Mouse (Mus musculus) kidney, adult 18-20 months (tissue): ENCODE measurements around the gene Tysnd1.

ENCODE experiments used
- DNase-seq: peaks from one replicate; pipeline ENCODE4 v3.0.0; 2021

Gene Tysnd1

DNA sequence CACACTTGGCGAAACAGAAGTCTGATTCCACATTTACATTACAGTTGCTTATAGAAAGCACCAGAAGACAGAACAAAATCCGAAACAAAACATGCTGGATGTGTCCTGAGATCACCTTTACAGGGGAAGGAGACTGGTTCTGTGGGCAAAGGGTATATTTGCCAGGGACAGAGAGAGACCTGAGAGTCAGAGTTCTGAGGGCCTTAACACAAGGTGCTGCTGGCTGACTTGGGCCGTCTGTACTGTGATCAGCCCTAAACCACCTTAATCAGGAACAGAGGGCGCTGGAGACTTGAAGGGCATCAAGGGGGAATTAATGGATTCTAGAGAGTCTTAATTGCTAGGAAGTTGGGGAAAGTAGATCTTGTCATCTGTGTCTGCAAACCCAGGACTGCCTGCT is 1.8 kb upstream of the Tysnd1 start:
- no peak for DNase-seq

GRCm38 (mm10) chr10:61695703-61696559 is 617 bp downstream of the Tysnd1 start:
- DNase-seq, result peak; percentile 33

DNA sequence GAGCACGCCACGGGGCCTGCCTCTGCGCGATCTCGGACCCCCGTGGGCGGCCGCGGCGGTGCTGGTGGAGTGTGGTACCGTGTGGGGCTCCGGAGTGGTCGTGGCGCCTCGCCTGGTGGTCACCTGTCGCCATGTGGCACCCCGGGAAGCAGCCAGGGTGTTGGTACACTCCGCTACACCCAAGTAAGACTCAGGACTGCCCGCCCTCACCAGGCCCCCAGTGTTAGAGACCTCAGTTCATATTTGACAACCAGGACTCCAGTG is 1.2 kb downstream of the Tysnd1 start:
- no peak for DNase-seq

GRCm38 (mm10) chr10:61697028-61697427 is 1.7 kb downstream of the Tysnd1 start:
- peak; percentile 85 for DNase-seq

DNA sequence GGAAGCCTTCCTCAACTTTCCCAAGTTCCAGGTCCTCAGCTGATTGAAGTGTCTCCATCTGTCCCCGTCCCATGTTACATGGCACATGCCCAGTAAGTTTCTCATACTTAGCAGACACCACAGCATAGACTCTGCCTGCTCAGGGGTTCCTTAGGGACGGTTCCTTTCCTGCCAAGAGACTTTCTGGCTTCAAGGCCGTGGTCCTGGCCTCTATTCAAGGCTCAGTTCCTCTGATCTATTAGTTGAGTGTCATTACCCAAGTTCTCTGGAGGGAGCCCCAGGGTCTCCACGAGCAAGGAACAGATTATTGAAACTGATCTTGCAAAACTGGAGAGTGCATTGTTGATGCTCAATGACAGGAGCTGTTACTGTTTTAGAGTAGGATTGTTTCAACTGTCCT is 9.3 kb downstream of the Tysnd1 start:
- DNase-seq, result no peak

GRCm38 (mm10) chr10:61706412-61707375 is 11.4 kb downstream of the Tysnd1 start:
- peak; percentile 54 for DNase-seq

DNA sequence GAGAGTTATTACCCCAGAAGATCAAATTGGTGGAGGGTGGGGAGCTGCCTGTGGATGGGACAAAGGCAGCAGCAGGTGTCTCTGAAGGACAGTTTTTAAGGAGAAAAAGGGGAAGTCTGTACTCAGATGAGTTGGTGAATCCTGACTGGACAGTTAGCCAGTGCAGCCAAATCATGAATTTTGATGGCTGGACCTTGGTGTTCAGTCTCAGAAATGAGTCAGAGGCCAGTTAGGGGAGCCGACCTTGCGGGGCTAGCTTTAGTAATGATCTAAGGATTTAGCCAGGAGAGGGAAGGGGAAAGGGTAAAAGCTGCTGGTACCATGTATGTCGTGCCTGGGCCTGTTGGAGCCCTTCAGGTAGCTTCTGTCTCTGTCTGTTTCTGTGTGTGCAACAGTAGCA is 18.3 kb downstream of the Tysnd1 start:
- no peak for DNase-seq

- DNase-seq, result no peak
Observed at GRCm38 (mm10) chr10:61714146-61714545, 18.8 kb downstream of the Tysnd1 start.

GRCm38 (mm10) chr10:61714771-61715461 is 19.6 kb downstream of the Tysnd1 start, which contains the start of gene Aifm2:
Gene Aifm2 (plus strand): TSS chr10:61715263.
- peak; percentile 79 for DNase-seq

DNA sequence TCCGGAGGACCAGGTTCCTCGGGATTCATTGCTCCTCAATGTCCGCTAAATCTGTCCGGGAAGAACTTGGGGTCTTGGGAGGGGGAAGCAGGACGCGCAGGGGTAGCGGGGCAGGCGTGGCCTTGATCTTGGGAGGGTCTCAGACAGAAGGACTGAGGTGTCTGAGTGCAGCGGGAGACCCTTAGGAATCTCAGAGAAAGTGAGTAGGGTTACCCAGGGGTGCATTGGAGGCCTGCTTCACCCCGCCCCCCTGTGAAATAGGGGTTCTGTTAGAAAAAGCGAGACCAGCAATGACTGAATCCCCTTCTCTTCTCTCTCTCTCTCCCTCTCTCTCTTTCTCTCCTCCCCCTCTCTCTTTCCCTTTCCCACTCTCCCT is 20.1 kb downstream of the Tysnd1 start:
- DNase-seq, result no peak

GRCm38 (mm10) chr10:61715996-61716864 is 20.9 kb downstream of the Tysnd1 start:
- no peak for DNase-seq

GRCm38 (mm10) chr10:61717406-61718296 is 22.3 kb downstream of the Tysnd1 start:
- DNase-seq, result no peak

- no peak for DNase-seq
Observed at GRCm38 (mm10) chr10:61720331-61720730, 25.0 kb downstream of the Tysnd1 start.

GRCm38 (mm10) chr10:61722215-61722614 is 26.9 kb downstream of the Tysnd1 start:
- DNase-seq, result no peak

DNA sequence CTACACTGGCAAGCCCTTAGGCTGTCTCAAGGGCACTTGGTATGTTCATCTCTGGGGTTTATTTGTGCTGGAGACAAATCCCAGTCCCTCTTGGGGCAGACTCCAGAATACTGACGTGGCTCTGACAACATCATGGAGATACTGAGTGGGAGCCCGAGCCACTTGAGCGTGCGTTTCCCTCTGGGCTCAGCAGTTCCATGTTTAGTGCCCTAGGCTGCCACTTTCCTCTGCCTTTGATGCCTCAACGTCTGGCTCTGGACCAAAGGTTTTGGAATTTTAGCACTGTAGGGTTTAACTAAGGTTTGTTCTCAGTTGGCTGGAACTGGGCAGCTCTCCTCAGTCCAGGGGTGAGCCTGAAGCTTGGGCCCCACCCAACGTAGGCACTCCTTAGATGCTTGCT is 28.0 kb downstream of the Tysnd1 start:
- DNase-seq, result no peak

DNA sequence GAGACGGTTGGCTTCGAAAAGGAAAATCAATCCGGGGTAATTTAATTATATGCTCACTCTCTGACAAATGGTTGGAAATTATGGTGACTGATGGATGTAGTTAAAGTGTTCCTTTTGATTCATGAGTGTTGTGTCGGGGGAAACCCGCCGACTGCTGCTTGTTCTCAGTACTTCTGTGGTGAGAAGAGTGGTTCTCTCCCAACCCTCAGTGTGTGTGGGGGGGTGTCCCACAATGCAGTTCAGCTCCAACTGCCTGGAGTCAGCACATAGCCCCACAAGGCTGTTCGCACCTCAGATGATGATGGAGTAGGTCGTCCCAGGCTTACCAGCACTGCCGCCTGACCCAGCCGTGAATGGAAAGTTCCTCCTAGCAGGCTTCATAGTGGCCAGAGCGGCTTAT is 33.9 kb downstream of the Tysnd1 start:
- no peak for DNase-seq

GRCm38 (mm10) chr10:61730171-61730570 is 34.9 kb downstream of the Tysnd1 start:
- no peak for DNase-seq

GRCm38 (mm10) chr10:61734377-61734776 is 39.1 kb downstream of the Tysnd1 start:
- DNase-seq, result peak; percentile 60

DNA sequence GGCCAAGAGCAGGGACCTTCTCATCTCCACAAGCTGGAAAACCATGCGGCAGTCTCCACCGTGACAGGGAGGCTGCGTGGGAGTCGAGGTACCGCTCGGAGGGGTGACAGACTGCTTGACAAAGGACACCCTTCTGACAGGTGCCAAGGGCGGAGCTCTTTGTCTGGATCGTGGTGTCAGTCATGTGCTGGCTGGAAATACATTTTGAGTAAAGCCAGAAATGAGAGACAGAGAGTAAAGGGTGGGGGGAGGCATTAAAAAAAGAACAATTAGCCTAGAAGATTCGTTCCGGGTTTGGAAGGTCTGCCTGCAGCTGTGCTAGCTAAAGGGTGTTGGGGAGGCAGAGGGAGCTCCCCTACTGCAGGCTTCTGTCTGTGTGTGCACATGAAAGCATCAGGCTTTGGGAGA is 41.4 kb downstream of the Tysnd1 start:
- DNase-seq, result no peak

GRCm38 (mm10) chr10:61737537-61737936 is 42.2 kb downstream of the Tysnd1 start:
- no peak for DNase-seq

- no peak for DNase-seq
Observed at GRCm38 (mm10) chr10:61738126-61738525, 42.8 kb downstream of the Tysnd1 start.
